Mouse (Mus musculus) G1E (cell line): ENCODE results near the gene Zfp867.

Experiments used
- CTCF ChIP-seq: IDR thresholded peaks from 2 replicates; pipeline ENCODE4 v1.5.1; 2012; ENCODE audit warnings: low read depth, low read length, inconsistent platforms, mixed read lengths
- GATA1 ChIP-seq: IDR thresholded peaks from 2 replicates; pipeline ENCODE4 v1.6.1; 2012; ENCODE audit warnings: borderline replicate concordance, low read length, inconsistent platforms, mixed read lengths
- GATA2 ChIP-seq: IDR thresholded peaks from 2 replicates; pipeline ENCODE4 v1.6.1; 2012; ENCODE audit warnings: low read depth, low read length, inconsistent platforms, borderline replicate concordance
- POLR2AphosphoS5 ChIP-seq: IDR thresholded peaks from 2 replicates; pipeline ENCODE4 v1.6.1; 2012; ENCODE audit warnings: low read depth, low read length, inconsistent platforms; ENCODE audit not compliant: insufficient replicate concordance
- TAL1 ChIP-seq: conservative IDR thresholded peaks from 2 replicates; pipeline ENCODE4 v1.6.1; 2012; ENCODE audit warnings: low read depth, low read length, inconsistent platforms, mixed read lengths

- no peak for TF ChIP-seq CTCF
- TF ChIP-seq POLR2AphosphoS5 = no peak
- no peak for TF ChIP-seq GATA1
- no peak for TF ChIP-seq TAL1
- TF ChIP-seq GATA2 = no peak
These were observed 33.1 kb upstream of the Zfp867 start for GRCm38 (mm10) chr11:59505351-59505838.
